ENCODE assay signal across 22 mouse cellular contexts in the genomic region with DNA sequence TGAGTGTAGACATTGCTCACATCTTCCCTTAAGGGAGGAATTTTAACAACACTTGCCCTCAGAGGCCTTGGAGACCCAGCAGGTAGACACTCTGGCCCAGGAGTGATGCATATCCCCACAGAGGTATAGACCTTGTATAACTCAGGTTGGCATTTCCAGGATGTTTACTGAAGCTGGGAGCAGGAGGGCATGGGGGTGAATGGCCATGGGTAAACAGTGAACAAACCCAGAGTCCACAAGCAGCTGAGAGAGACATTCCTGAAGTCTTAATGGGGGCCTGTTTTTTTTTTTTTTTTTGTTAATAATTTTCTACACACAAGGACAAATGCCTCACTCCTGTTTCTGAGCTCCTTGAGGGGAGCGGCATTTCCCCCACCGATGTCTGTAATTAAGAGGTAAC. TPM values are rescaled to one million over a fixed set of nuclear protein-coding genes. Genes with fewer than 3 reads are reported as not detected.
DNase-seq lines count a peak whose midpoint lies in the region; ATAC-seq lines count a peak whose summit lies in the region.
"Had no signal": no experiment of that assay in that cellular context is flagged by ENCODE, and none has a peak within 500 bp of the region (broad histone marks: within the 10 kb centered on the region; RNA-seq: fewer than 3 reads in every experiment).

No protein-coding gene starts in this region.

- no peaks in the 10 kb centered on the region for H3K36me3 ChIP-seq in kidney, embryonic 14.5 days (ENCODE audit: control insufficient read depth, insufficient read depth, low read length)
- H3K36me3 ChIP-seq in intestine, embryonic 15.5 days, result no peaks in the 10 kb centered on the region
- no peaks in the 10 kb centered on the region for H3K36me3 ChIP-seq in kidney, embryonic 16.5 days (ENCODE audit: insufficient read depth, low read length)
- H3K36me3 ChIP-seq: G1E; heart, embryonic 10.5 days; hindbrain, embryonic 12.5 days; limb, embryonic 13.5 days; midbrain, embryonic 12.5 days had no signal

- H3K4me2 ChIP-seq in kidney, embryonic 14.5 days (replicated peaks; ENCODE audit: low read depth, low read length), result no peak overlapping the region
- no peak overlapping the region for H3K4me2 ChIP-seq in intestine, embryonic 15.5 days (replicated peaks)
- no peak overlapping the region for H3K4me2 ChIP-seq in kidney, embryonic 16.5 days (replicated peaks; ENCODE audit: low read depth, low read length)
- H3K4me2 ChIP-seq: forebrain, embryonic 13.5 days; hindbrain, embryonic 12.5 days; limb, embryonic 13.5 days; midbrain, embryonic 12.5 days had no signal

- no peak for ATAC-seq in kidney, embryonic 14.5 days (ENCODE audit: low FRiP score, low TSS enrichment)
- peak; percentile 78 for ATAC-seq in intestine, embryonic 15.5 days
- ATAC-seq in kidney, embryonic 16.5 days (ENCODE audit: low FRiP score, low TSS enrichment), result peak; percentile 88
- ATAC-seq in activated CD4-positive, CD25-positive, alpha-beta regulatory T cell, adult 4 months, result no peak
- ATAC-seq: CD4-positive, CD25-positive, alpha-beta regulatory T cell, adult 4 months; forebrain, embryonic 13.5 days had no signal

- H3K27ac ChIP-seq in kidney, embryonic 14.5 days (ENCODE audit: low read depth, low read length), result no peak overlapping the region
- H3K27ac ChIP-seq in intestine, embryonic 15.5 days, result no peak overlapping the region
- H3K27ac ChIP-seq in kidney, embryonic 16.5 days (ENCODE audit: low read length), result peak overlapping the region; percentile 16; the same call in 1 of the 2 replicates
- H3K27ac ChIP-seq: forebrain, embryonic 13.5 days; heart, embryonic 10.5 days; hindbrain, embryonic 12.5 days; limb, embryonic 13.5 days; midbrain, embryonic 12.5 days had no signal

- peak; percentile 81 for DNase-seq in kidney, adult 11 months
- DNase-seq in lung, postnatal 25 days (ENCODE audit: low spot score), result peak; percentile 14
- DNase-seq in heart, adult 18-20 months, result no peak
- DNase-seq in spleen, postnatal 36 days (ENCODE audit: low spot score in 2 of 2), result no peak
- DNase-seq: cerebellum, postnatal 10 days; gastrocnemius, postnatal 36 days; heart, postnatal 10 days; layer of hippocampus, adult 9-11 months; right cerebral cortex, adult 18-20 months; spleen, adult 18-20 months; thymus, postnatal 4 days had no signal

- WGBS in kidney, embryonic 14.5 days, result 60% methylated on average over 2 of the region's 2 CpGs
- 46% methylated on average over 2 of the region's 2 CpGs for WGBS in intestine, embryonic 15.5 days
- WGBS in kidney, embryonic 16.5 days, result 65% methylated on average over 2 of the region's 2 CpGs

- no peaks in the 10 kb centered on the region for H3K9me3 ChIP-seq in kidney, embryonic 14.5 days (ENCODE audit: control insufficient read depth, low read length)
- H3K9me3 ChIP-seq in intestine, embryonic 15.5 days, result no peaks in the 10 kb centered on the region
- no peaks in the 10 kb centered on the region for H3K9me3 ChIP-seq in kidney, embryonic 16.5 days (ENCODE audit: low read length)
- H3K9me3 ChIP-seq: forebrain, embryonic 13.5 days; G1E; heart, embryonic 10.5 days; limb, embryonic 13.5 days; midbrain, embryonic 12.5 days had no signal

- no peak overlapping the region for H3K4me3 ChIP-seq in kidney, embryonic 14.5 days (ENCODE audit: low read length)
- H3K4me3 ChIP-seq in intestine, embryonic 15.5 days (replicated peaks), result no peak overlapping the region
- H3K4me3 ChIP-seq in kidney, embryonic 16.5 days (ENCODE audit: low read length), result no peak overlapping the region
- H3K4me3 ChIP-seq: forebrain, embryonic 13.5 days; heart, embryonic 10.5 days; hindbrain, embryonic 12.5 days; limb, embryonic 13.5 days; midbrain, embryonic 12.5 days had no signal

- H3K27me3 ChIP-seq in kidney, embryonic 14.5 days (ENCODE audit: control insufficient read depth, insufficient read depth, low read length), result no peaks in the 10 kb centered on the region
- no peaks in the 10 kb centered on the region for H3K27me3 ChIP-seq in intestine, embryonic 15.5 days (replicated peaks)
- H3K27me3 ChIP-seq in kidney, embryonic 16.5 days (ENCODE audit: insufficient read depth, low read length), result no peaks in the 10 kb centered on the region

- H3K4me1 ChIP-seq in kidney, embryonic 14.5 days (ENCODE audit: control insufficient read depth, insufficient read depth, low read length), result no peaks in the 10 kb centered on the region
- H3K4me1 ChIP-seq in intestine, embryonic 15.5 days (replicated peaks), result no peaks in the 10 kb centered on the region
- no peaks in the 10 kb centered on the region for H3K4me1 ChIP-seq in kidney, embryonic 16.5 days (ENCODE audit: insufficient read depth, low read length)
- H3K4me1 ChIP-seq: forebrain, embryonic 13.5 days; heart, embryonic 10.5 days; hindbrain, embryonic 12.5 days; limb, embryonic 13.5 days; midbrain, embryonic 12.5 days had no signal

- H3K9ac ChIP-seq in kidney, embryonic 14.5 days (ENCODE audit: low read depth, low read length), result no peak overlapping the region
- no peak overlapping the region for H3K9ac ChIP-seq in intestine, embryonic 15.5 days
- no peak overlapping the region for H3K9ac ChIP-seq in kidney, embryonic 16.5 days (replicated peaks; ENCODE audit: low read length)
- H3K9ac ChIP-seq: forebrain, embryonic 13.5 days; hindbrain, embryonic 12.5 days; limb, embryonic 13.5 days; midbrain, embryonic 12.5 days had no signal

RNA-seq across cellular contexts. Expression of a gene that starts 15.4 kb away (rescaled TPM):
- polyA plus RNA-seq in kidney, embryonic 14.5 days (2014; fragmentation: Nextera tagmentation; extraction: Ambion mirVana), result 2.6 and 3.3 TPM in 2 replicates
- polyA plus RNA-seq in intestine, embryonic 15.5 days (2015; fragmentation: Nextera tagmentation; extraction: Ambion mirVana), result 0.99 and 1.1 TPM in 2 replicates
- 3.6 and 4.0 TPM in 2 replicates for polyA plus RNA-seq in kidney, embryonic 16.5 days (2015; fragmentation: Nextera tagmentation; extraction: Ambion mirVana)
- under 1 TPM; 0.20 to 0.41 TPM for total RNA-seq in heart, adult 18-20 months (2021)
- polyA plus RNA-seq in activated CD4-positive, CD25-positive, alpha-beta regulatory T cell, adult 4 months (2017; shearing (Covaris generic)), result under 1 TPM in 1 of 2 experiments, not detected in 1; 0.11 TPM
- polyA plus RNA-seq: G1E had no signal

Comparison
In these comparisons a context has a peak if more than half of its experiments do, and no peak if none do; other contexts are left out.
1. ATAC-seq: peak in intestine, embryonic 15.5 days (single experiment) and kidney, embryonic 16.5 days (single experiment); none in kidney, embryonic 14.5 days (single experiment) and activated CD4-positive, CD25-positive, alpha-beta regulatory T cell, adult 4 months (single experiment).
2. DNase-seq: peak in kidney, adult 11 months (single experiment) and lung, postnatal 25 days (single experiment); none in heart, adult 18-20 months (0 of 2) and spleen, postnatal 36 days (0 of 2).